Mouse (Mus musculus) heart, adult 2 months (tissue): Measurements from ENCODE around the gene R3hdm1.
A peak's percentile ranks its signal among the peaks of the same experiment; 100 is the strongest.

Experiments
- CTCF ChIP-seq: fragments of 200-600 bp; IDR thresholded peaks from 2 replicates; pipeline ENCODE4 v1.8.1; 2022; ENCODE audit warnings: antibody characterized with exemption, mild to moderate bottlenecking, moderate library complexity
- POLR2A ChIP-seq: fragments of 200-500 bp; IDR thresholded peaks from 2 replicates; pipeline ENCODE4 v1.6.1; 2011; ENCODE audit warnings: mild to moderate bottlenecking, low read depth, low read length, control low read depth; ENCODE audit not compliant: insufficient read depth

DNA sequence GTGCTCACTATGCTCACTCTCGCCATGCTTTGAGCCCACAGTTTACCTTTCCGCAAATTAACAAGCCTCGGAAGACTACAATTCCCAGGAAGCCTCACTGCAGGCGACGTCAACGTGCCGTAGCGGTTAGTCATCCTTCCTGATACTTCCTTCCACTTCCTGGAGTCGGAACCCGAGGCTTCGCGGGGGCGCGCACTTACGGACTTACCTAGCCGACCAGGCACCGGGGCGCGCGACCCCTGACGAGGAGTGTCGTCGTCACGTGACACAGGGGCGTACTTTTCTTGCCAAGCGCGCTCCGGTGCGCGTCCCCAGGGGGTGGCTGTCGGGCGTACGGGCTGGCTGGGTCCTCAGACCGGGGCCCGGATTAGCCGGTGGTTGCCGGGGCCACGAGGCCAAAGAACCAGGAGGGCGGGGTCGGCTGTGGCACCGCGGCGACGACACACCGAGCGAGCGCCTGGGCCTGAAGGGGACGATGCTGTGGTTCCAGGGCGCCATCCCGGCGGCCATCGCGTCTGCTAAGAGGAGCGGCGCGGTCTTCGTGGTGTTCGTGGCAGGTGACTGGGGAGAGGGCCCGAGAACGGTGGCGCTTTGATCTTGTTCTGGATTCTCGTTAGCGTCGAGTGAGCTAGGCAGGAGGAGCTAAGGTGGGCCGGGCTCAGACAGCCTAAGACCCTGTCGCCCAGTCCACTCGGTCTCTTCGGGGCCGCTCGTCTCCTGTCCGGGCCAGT is 141.1 kb downstream of the R3hdm1 start:
- no peak for TF ChIP-seq CTCF
- peak; percentile 69 for TF ChIP-seq POLR2A
